Mouse (Mus musculus) liver, embryonic 16.5 days (tissue): ENCODE results near the gene Txndc2. TPM values are rescaled to one million over a fixed set of nuclear protein-coding genes. Genes with fewer than 3 reads are reported as not detected.

Experiments used
- ATAC-seq: fragments of 200-750 bp; cut with Nextera tagmentation; 2 replicates; pipeline ENCODE4 v1.8.0; 2017; ENCODE audit warnings: low read depth, mild to moderate bottlenecking, moderate number of reproducible peaks, moderate library complexity
- H3K27ac ChIP-seq: fragments of 300-500 bp; sonication (generic); 2 replicates; pipeline ENCODE4 v1.5.1; 2014; ENCODE audit warnings: mild to moderate bottlenecking, low read length
- H3K27me3 ChIP-seq: fragments of 300-500 bp; sonication (generic); 2 replicates; pipeline ENCODE4 v1.6.1; 2014; ENCODE audit warnings: low read depth, low read length, mixed read lengths; ENCODE audit not compliant: control insufficient read depth, insufficient read depth
- H3K36me3 ChIP-seq: fragments of 300-500 bp; sonication (generic); 2 replicates; pipeline ENCODE4 v1.6.1; 2014; ENCODE audit warnings: mild to moderate bottlenecking; ENCODE audit not compliant: control insufficient read depth, insufficient read depth
- H3K4me1 ChIP-seq: fragments of 300-500 bp; sonication (generic); 2 replicates; pipeline ENCODE4 v1.6.1; 2014; ENCODE audit warnings: low read depth, low read length, mixed read lengths; ENCODE audit not compliant: control insufficient read depth
- H3K4me2 ChIP-seq: fragments of 300-500 bp; sonication (generic); 2 replicates; pipeline ENCODE4 v1.6.1; 2014; ENCODE audit warnings: low read depth, low read length, mixed read lengths
- H3K4me3 ChIP-seq: fragments of 300-500 bp; sonication (generic); 2 replicates; pipeline ENCODE4 v1.5.1; 2014; ENCODE audit warnings: low read depth, mild to moderate bottlenecking, low read length
- H3K9ac ChIP-seq: fragments of 300-500 bp; sonication (generic); 2 replicates; pipeline ENCODE4 v1.6.1; 2014; ENCODE audit warnings: low read depth, low read length
- H3K9me3 ChIP-seq: fragments of 300-500 bp; sonication (generic); replicated peaks from 2 replicates; pipeline ENCODE4 v1.6.1; 2016; ENCODE audit warnings: low read length; ENCODE audit not compliant: control insufficient read depth
- WGBS: fragments of 180-500 bp; shearing (Covaris S2); extraction: QIAGEN DNeasy Blood & Tissue Kit; methylation state at CpG from one replicate; pipeline ENCODE4 v1.1.7; 2014; ENCODE audit not compliant: insufficient replicate concordance; 5-methylcytosine and 5-hydroxymethylcytosine counted together
- polyA plus RNA-seq: library from polyadenylated mRNA; unstranded; fragments of >200 nt; fragmentation: Nextera tagmentation; extraction: Ambion mirVana; gene quantifications from 2 replicates; pipeline ENCODE4 v1.2.1, GENCODE M21; 2015

Gene Txndc2
- polyA plus RNA-seq, 1 experiment from 2014 or later: not detected

DNA sequence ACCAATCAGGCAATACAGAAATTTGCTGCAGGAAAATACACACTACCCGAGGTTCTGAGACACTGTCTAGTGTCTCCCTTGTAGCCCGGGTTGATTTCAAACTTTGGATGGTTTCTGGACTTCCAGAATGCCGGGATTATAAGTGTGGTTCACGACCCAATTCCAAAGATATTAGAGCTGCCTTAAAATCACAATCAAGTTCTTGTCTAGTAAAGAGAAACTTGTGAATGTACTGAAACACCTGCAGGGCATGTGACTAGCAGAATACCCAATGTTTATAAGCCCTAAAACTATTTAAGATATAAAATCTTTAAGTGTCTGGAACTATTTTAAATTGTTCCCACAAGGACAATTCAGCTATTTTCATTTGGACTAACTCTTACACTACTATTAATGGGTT is 30.2 kb downstream of the Txndc2 start:
- Histone ChIP-seq H3K36me3 (no peaks in the 10 kb centered on the region), H3K4me3 (peak overlapping the region; percentile 98), H3K4me1 (peaks cover 47% of the 10 kb centered on the region), H3K4me2 (peak overlapping the region; percentile 75), H3K9me3 (no peaks in the 10 kb centered on the region), H3K9ac (peak overlapping the region; percentile 99), H3K27me3 (no peaks in the 10 kb centered on the region), H3K27ac (no peak overlapping the region)
- ATAC-seq: no peak
- 5% methylated on average over 4 of the region's 4 CpGs for WGBS

- no peaks in the 10 kb centered on the region for H3K27me3 ChIP-seq
- no peak for ATAC-seq
- peak overlapping the region; percentile 15; the same call in 1 of the 2 replicates for H3K4me2 ChIP-seq
- no peak overlapping the region for H3K9ac ChIP-seq
- WGBS: 21% methylated on average over 5 of the region's 5 CpGs
- no peaks in the 10 kb centered on the region for H3K9me3 ChIP-seq
- no peak overlapping the region for H3K4me3 ChIP-seq
- no peak overlapping the region for H3K27ac ChIP-seq
- no peaks in the 10 kb centered on the region for H3K36me3 ChIP-seq
- peaks cover 70% of the 10 kb centered on the region for H3K4me1 ChIP-seq
Measured at GRCm38 (mm10) chr17:65608743-65609142, 33.2 kb downstream of the Txndc2 start.

DNA sequence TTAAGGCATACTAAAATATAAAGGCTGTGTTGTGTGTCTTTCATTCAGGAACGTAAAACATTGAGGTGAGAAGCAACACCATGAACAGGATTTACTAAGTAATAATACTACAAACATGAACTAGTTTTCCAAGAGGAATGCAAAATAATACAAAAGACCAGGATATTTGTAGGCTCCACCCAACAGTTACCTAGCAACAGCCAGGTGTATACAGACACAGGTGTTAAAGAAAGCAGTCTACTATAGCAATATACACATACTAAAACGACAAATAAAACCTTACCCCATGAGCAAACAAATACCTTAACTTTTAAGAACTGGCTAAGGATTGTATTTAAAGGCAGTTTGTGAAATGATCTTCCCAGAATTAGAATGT is 33.7 kb downstream of the Txndc2 start:
- H3K27ac ChIP-seq: peak overlapping the region; percentile 73
- peaks cover 71% of the 10 kb centered on the region for H3K4me1 ChIP-seq

DNA sequence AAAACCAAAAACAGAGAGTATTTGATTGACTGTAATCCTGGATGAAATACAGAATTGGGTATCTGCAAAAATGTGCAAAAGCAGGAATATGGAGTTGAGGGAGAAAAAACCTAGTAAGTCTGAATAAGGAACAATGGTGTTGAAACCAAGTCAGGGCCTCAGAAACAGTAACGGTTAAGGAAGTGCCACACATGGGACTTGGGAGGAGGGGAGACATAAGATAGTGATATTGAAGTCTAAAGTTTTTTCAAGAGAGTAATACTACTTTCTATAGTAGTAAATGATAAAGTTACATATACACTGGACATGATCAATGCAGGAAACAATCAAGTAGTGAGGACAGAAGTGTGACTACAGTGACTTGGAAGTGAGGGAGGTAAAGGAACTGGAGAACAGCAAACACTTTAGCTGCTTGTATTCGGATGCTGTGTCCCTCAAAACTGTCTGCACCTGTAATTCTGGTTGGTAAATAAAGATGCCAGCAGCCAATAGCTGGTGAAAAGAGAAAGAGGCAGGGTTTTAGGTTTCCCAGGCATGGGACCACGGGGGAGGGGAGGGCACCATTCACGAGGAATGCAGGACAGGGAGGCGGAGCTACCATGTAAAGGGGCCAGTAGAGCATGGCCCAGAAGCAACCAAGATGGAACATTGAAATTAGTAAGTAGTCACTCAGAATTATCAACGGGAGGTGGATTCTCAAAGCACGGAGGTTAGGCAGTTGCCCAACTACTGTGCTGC is 34.2 kb downstream of the Txndc2 start:
- H3K27ac ChIP-seq: peak overlapping the region; percentile 73
- no peak for ATAC-seq
- H3K4me1 ChIP-seq: peaks cover 71% of the 10 kb centered on the region
- 0 out of 2 replicates have a peak overlapping the region, but pooled peaks have one; percentile 5 for H3K4me3 ChIP-seq
- 29% methylated on average over 7 of the region's 7 CpGs for WGBS
- peak overlapping the region; percentile 33 for H3K4me2 ChIP-seq
- H3K36me3 ChIP-seq: no peaks in the 10 kb centered on the region
- H3K9ac ChIP-seq: no peak overlapping the region
- H3K9me3 ChIP-seq: no peaks in the 10 kb centered on the region
- no peaks in the 10 kb centered on the region for H3K27me3 ChIP-seq

More for the DNA sequence above, 33.7 kb downstream of the Txndc2 start:
- WGBS: 71% methylated on average over 2 of the region's 2 CpGs
- Histone ChIP-seq H3K9me3 (no peaks in the 10 kb centered on the region), H3K9ac (no peak overlapping the region), H3K27me3 (no peaks in the 10 kb centered on the region), H3K4me3 (no peak overlapping the region), H3K36me3 (no peaks in the 10 kb centered on the region), H3K4me2 (peak overlapping the region; percentile 33)
- no peak for ATAC-seq

DNA sequence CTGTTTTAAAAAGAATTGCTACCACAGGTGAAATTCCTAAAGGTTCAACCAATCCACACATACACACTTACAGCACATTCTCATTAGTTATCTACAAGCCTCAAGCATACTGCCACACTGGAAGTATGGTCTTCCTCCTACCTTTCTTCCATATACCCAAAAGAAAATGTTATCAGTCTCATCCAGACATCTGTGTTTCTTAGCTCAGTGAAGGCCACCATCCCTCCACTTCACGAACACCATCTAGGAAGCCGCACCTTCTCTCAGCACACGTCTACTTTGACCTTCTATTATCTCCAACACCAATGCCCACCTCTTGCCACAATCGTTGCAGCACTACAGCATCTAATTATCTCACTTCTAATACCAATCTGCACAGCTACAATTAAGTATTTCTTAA is 36.0 kb downstream of the Txndc2 start:
- peak overlapping the region; percentile 76 for H3K27ac ChIP-seq
- no peaks in the 10 kb centered on the region for H3K27me3 ChIP-seq
- H3K4me2 ChIP-seq: peak overlapping the region; percentile 51
- peak overlapping the region; percentile 13; the same call in 1 of the 2 replicates for H3K4me3 ChIP-seq
- peaks cover 66% of the 10 kb centered on the region for H3K4me1 ChIP-seq
- H3K9me3 ChIP-seq: no peaks in the 10 kb centered on the region
- no peaks in the 10 kb centered on the region for H3K36me3 ChIP-seq
- no peak overlapping the region; the same call in 1 of the 2 replicates for H3K9ac ChIP-seq
- peak; percentile 91 for ATAC-seq
- 12% methylated on average over 4 of the region's 4 CpGs for WGBS

DNA sequence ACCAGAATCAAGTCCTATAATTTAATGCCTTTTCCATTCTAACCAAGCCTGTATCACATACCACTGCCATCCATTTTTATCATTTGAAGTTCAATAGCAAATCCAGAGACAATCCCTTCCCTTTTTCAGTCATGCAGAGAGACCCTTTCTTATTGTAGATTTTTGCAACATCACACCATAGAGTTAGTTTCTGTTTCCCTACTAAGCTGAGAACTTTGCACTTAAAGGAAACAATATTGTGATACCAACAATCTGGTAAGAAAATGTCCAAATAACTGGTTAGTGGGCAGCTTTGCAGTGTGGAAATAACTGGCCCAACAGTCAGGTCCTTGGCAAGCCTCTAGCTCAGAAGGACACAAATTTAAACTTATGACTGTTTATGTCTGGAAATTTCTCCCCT is 37.1 kb downstream of the Txndc2 start:
- Histone ChIP-seq H3K9me3 (no peaks in the 10 kb centered on the region), H3K27ac (no peak overlapping the region), H3K36me3 (no peaks in the 10 kb centered on the region), H3K9ac (no peak overlapping the region), H3K4me2 (no peak overlapping the region), H3K27me3 (no peaks in the 10 kb centered on the region), H3K4me1 (peaks cover 62% of the 10 kb centered on the region), H3K4me3 (no peak overlapping the region)
- no peak for ATAC-seq

- Histone ChIP-seq H3K27me3 (no peaks in the 10 kb centered on the region), H3K4me1 (peaks cover 56% of the 10 kb centered on the region), H3K27ac (0 out of 2 replicates have a peak overlapping the region, but pooled peaks have one; percentile 37), H3K9ac (no peak overlapping the region), H3K4me3 (no peak overlapping the region), H3K9me3 (no peaks in the 10 kb centered on the region), H3K4me2 (0 out of 2 replicates have a peak overlapping the region, but pooled peaks have one; percentile 20), H3K36me3 (no peaks in the 10 kb centered on the region)
- no peak for ATAC-seq
Measured at GRCm38 (mm10) chr17:65604315-65604714, 37.7 kb downstream of the Txndc2 start.

DNA sequence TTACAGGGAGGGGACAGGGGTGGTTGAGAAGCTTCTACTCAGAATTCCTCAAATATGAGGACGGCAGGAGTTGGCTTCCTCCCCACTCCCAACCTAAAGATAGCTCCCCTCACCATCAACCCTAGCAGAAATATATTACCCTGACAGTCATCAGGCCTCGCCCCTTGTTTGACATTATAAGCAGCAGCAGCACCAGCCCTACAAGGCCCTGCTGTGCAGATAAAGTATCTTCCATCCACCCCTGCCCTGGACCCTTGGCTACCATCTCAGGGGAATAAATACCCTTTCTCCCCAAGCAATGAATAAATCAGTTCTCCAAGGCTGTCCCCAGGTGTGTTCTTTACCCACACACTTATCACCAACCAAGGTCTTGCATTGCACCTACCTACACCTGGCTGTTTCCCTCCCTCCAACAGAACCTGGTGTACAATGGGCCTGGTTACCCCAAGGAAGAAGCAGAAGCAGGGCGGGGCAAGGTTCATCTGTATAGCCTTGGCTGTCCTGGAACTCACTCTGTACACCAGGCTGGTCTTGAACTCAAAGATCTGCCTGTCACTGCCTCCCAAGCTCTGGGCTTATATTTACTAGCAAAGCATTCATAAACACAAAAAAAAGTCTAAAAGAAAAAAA is 44.0 kb downstream of the Txndc2 start:
- Histone ChIP-seq H3K9me3 (no peaks in the 10 kb centered on the region), H3K9ac (no peak overlapping the region), H3K36me3 (no peaks in the 10 kb centered on the region), H3K27me3 (no peaks in the 10 kb centered on the region), H3K4me3 (no peak overlapping the region), H3K4me1 (peaks cover 17% of the 10 kb centered on the region), H3K27ac (no peak overlapping the region), H3K4me2 (no peak overlapping the region)
- no peak for ATAC-seq
- WGBS: 60% methylated on average over 3 of the region's 3 CpGs

GRCm38 (mm10) chr17:65594687-65595086 is 47.3 kb downstream of the Txndc2 start:
- Histone ChIP-seq H3K4me3 (no peak overlapping the region), H3K4me2 (no peak overlapping the region), H3K9ac (no peak overlapping the region), H3K4me1 (peaks cover 14% of the 10 kb centered on the region), H3K27ac (no peak overlapping the region), H3K36me3 (no peaks in the 10 kb centered on the region; the same call in 1 of the 2 replicates), H3K9me3 (no peaks in the 10 kb centered on the region), H3K27me3 (no peaks in the 10 kb centered on the region)
- WGBS: 65% methylated on average over 8 of the region's 8 CpGs
- no peak for ATAC-seq
